Mouse (Mus musculus) urinary bladder, postnatal 14 days (tissue): ENCODE data around the gene 4930595D18Rik.

Source experiments
- DNase-seq: peaks from one replicate; pipeline ENCODE4 v3.0.0; 2021; ENCODE audit warnings: low spot score

The 4930595D18Rik gene

DNA sequence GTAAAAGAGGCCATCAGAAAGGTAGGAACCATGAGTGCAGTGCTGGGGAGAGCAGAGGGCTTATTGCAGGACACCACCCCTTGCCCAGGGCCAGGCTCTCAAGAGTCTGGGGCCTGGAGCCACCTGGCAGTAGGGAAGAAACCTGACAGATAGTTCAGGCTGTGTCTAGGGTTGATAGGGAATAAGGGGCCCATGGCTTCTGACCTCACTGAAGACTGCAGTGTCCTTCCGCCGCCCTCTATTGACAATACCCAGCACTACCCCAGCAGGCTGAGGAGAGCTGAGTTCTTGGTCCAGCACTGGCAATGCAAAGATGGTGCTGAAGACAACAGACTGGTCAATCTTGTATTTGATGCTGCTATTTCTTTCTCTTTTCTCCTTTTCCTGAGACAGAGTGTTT, 47.2 kb downstream of the 4930595D18Rik start:
- DNase-seq = no peak

DNA sequence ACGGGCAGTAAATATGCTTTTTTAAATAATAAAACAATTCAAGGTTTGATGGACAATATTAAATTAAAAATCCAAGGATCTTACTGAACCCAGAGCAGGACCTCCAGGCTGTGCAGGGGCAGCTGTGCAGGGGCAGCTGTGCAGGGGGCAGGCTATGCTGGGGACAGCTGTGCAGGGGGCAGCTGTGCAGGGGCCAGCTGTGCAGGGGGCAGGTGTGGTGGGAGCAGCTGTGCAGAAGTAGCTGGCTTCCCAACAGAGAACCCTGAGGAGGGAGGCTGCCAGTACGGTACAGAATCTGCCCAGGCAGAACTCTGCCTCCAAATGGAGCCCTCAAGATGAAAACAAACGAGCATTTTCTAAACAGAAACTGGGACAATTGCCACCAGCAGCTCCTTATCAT, 48.3 kb downstream of the 4930595D18Rik start:
- no peak for DNase-seq

DNA sequence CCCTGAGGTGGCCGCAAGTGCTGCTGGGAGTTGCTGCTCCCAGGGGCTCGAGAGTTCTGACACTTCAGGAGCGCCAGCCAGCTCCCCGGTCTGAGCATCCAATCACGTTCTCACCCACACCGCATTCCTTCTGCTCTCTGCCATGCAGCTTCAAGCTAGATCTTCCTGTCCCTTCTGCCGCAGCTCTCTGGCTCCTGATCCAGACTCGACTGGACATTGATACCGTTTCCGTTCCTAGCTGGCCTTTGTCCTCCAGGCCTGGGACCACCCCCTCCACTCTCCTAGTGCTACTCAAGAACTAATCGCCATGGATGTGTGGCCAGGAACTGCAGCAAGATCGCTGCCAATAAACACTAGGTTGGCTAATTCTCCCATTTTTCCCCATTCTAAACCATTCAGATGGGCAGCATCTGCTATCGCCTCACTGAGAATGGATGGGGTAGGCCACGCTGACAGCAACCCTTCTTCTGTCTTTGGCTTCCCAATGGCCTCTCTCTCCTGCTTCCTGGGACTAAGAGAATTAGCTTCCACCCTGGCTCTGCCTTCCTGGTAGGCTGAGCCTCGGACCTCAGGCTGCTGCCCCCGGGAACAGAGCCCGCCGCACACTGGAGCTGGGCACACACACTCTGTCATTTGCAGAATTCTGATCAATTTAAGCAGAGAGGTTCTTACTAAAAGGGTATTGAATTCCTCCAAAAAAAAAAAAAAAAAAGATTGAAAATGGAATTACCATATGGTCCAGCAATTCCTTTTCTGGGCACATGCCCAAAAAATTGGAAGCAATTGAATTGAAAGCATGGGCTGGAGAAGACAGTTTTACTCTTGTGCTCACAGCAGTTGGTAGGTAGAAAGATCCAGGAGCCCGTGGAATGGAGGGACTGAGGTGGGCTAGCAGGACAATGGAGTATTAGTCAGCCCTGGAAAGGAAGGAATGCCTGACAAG, 49.2 kb downstream of the 4930595D18Rik start:
- DNase-seq = no peak

DNA sequence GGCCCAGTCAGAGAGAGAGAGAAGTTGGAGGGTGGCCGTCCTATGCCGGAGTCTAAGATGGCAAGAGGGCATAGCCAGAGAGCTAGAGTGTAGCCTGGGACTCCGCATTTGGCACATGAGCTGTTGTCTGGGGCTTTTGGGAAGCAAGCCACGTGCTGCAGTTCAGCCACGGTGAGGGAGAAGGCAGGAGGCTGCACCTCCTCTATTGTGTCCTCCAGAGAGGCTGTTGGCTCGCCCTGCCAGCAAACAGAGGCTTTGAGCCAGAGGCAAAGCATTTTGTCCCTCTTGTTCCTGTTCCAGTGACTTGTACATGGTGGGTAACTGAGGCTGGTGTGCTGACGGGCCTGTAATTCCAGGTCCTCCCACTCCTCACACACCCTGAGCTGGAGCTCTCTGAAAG, 50.1 kb downstream of the 4930595D18Rik start:
- no peak for DNase-seq

- DNase-seq = no peak
Observed at GRCm38 (mm10) chr12:111125666-111126065, 58.6 kb downstream of the 4930595D18Rik start.

GRCm38 (mm10) chr12:111124601-111125260, 59.6 kb downstream of the 4930595D18Rik start:
- DNase-seq = no peak

GRCm38 (mm10) chr12:111122332-111122852, 61.9 kb downstream of the 4930595D18Rik start:
- no peak for DNase-seq

DNA sequence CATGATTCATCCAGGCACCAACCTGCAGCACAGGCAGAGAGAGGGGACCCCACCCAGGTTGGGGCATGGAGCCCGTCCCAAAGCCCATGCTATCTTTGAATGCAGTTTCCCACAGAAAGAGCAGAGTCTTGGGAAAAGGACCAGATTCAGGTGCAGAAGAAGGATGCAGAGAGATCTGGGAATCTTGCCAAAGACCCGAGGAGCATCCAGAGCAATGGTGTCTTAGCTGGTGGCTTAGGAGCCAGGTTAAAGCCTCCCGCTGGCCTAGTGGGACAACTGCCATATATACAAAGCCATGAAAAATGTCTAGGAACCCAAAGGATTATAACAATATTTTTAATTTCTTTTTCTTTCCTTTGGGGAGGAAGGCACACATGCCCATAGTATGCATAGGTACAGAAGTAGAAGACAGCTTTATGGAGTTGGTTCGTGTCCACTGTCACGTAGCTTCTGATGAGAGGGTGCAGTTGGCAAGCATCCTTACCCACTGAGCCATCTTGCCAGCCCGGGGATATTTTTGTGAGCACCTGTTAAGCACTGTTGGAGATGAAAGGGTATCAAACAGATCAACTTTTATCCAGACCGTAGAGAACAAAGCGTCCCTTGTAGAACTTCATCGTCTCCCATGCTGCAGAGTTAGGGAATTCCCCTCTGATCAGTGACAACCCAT, 63.2 kb downstream of the 4930595D18Rik start:
- DNase-seq = no peak

GRCm38 (mm10) chr12:111119506-111120085, 64.7 kb downstream of the 4930595D18Rik start:
- DNase-seq = no peak

DNA sequence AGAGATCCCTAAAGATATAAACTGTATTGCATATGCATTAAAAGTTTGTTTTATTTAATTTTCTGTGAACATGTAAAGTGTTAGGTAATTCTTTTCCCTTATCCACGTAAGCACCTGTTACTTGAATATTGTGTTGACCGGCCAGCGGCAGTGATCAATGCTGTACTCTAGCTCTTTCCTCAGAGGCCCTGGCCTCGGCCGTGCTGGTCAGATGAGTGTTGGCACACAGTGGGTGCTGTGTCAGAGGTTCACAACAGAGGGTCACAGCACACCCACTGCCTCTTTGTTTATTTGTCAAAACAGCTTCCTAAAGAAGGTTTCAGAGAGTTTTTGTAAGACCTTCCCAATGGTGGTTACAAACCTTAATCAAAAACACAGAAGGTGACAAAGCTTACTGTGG, 69.7 kb downstream of the 4930595D18Rik start:
- no peak for DNase-seq

DNA sequence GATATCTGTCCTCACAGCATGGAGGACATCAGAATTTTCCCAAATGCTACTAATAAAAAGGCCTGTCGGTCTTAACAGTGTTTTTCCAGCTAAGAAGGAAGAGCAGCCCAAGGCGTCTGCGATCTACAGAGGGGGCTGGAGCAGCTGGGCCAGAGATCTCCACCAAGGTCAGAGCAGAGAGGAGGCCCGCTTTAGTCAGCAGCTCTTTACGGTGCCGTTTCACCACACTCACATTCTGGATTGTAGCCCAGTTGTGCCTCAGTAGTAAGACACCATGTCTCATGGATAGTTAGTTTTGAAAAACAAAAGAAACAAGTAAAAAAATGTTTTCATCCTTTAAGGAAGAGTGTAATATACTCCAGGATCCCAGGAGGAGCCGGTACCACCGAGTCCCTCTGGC, 73.1 kb downstream of the 4930595D18Rik start:
- no peak for DNase-seq
